16 mouse cellular contexts compared by ENCODE assay signal in genomic region chr11:103610772-103611171, GRCm38 (mm10). TPM values are rescaled to one million over a fixed set of nuclear protein-coding genes. Genes with fewer than 3 reads are reported as not detected.
"Had no signal": no experiment of that assay in that cellular context is flagged by ENCODE, and none has a peak within 500 bp of the region (broad histone marks: within the 10 kb centered on the region; RNA-seq: fewer than 3 reads in every experiment).

No protein-coding gene starts in this region.

- H3K4me3 ChIP-seq: neural tube, embryonic 15.5 days; stomach, embryonic 15.5 days had no signal

- H3K27ac ChIP-seq: neural tube, embryonic 15.5 days; stomach, embryonic 15.5 days; stomach, postnatal 0 days had no signal

- H3K36me3 ChIP-seq: neural tube, embryonic 15.5 days; stomach, embryonic 15.5 days had no signal

- DNase-seq: retina, postnatal 1 day; right cerebral cortex, adult 18-20 months; right cerebral cortex, postnatal 14 days; right cerebral cortex, postnatal 25 days; right cerebral cortex, postnatal 4 days; spleen, adult 18-20 months; thymus, adult 18-20 months; thymus, adult 2 months; thymus, postnatal 14 days; thymus, postnatal 25 days; thymus, postnatal 36 days; thymus, postnatal 4 days had no signal

- H3K9me3 ChIP-seq: neural tube, embryonic 15.5 days; stomach, embryonic 15.5 days had no signal

- H3K4me1 ChIP-seq: neural tube, embryonic 15.5 days; stomach, embryonic 15.5 days had no signal

- H3K9ac ChIP-seq: neural tube, embryonic 15.5 days; stomach, embryonic 15.5 days had no signal

RNA-seq across cellular contexts. Expression of gene Gm884, which starts 10.2 kb away (rescaled TPM):
- total RNA-seq: neutrophil, adult 5-6 weeks had no signal

RNA-seq across cellular contexts. Expression of gene Lyzl6, which starts 27.9 kb away (rescaled TPM):
- total RNA-seq: neutrophil, adult 5-6 weeks had no signal

RNA-seq across cellular contexts. Expression of gene Rprml, which starts 38.6 kb away (rescaled TPM):
- total RNA-seq: neutrophil, adult 5-6 weeks had no signal
